Mouse (Mus musculus): Measurements from ENCODE around the gene Ppp1r14c. TPM values are rescaled to one million over a fixed set of nuclear protein-coding genes. Genes with fewer than 3 reads are reported as not detected.

Ppp1r14c gene
- polyA plus RNA-seq (2017; shearing (Covaris generic)): not detected

GRCm38 (mm10) chr10:3366036-3366869 lies at the start of gene Ppp1r14c:
Gene Ppp1r14c, plus strand, starts transcription at chr10:3366057.

Other genes starting within 250 kb of the Ppp1r14c start
- gene H60c, start 98.3 kb upstream of the Ppp1r14c start, polyA plus RNA-seq (2017; shearing (Covaris generic)): not detected
- not detected for gene Iyd, start 174.2 kb downstream of the Ppp1r14c start, polyA plus RNA-seq (2017; shearing (Covaris generic))